Mouse (Mus musculus): Measurements from ENCODE around the gene Olfr1417.

The Olfr1417 gene

GRCm38 (mm10) chr19:11810856-11811255 lies 28.2 kb downstream of the Olfr1417 start:
- no peak for DNase-seq (ENCODE audit: low spot score)

GRCm38 (mm10) chr19:11810003-11810758 lies 28.8 kb downstream of the Olfr1417 start:
- no peak for DNase-seq (ENCODE audit: low spot score)

- no peak for DNase-seq (ENCODE audit: low spot score)
These were observed 30.6 kb downstream of the Olfr1417 start for GRCm38 (mm10) chr19:11808452-11808851.

GRCm38 (mm10) chr19:11807822-11808221 lies 31.2 kb downstream of the Olfr1417 start:
- no peak for DNase-seq (ENCODE audit: low spot score)

GRCm38 (mm10) chr19:11807251-11807650 lies 31.8 kb downstream of the Olfr1417 start:
- DNase-seq (ENCODE audit: low spot score), result no peak

GRCm38 (mm10) chr19:11804423-11804822 lies 34.6 kb downstream of the Olfr1417 start:
- DNase-seq (ENCODE audit: low spot score), result no peak

GRCm38 (mm10) chr19:11800531-11801315 lies 38.3 kb downstream of the Olfr1417 start:
- no peak for DNase-seq (ENCODE audit: low spot score)

GRCm38 (mm10) chr19:11794447-11794846 lies 44.6 kb downstream of the Olfr1417 start:
- DNase-seq (ENCODE audit: low spot score), result no peak

GRCm38 (mm10) chr19:11793741-11794359 lies 45.2 kb downstream of the Olfr1417 start:
- DNase-seq (ENCODE audit: low spot score), result no peak

GRCm38 (mm10) chr19:11791825-11792224 lies 47.2 kb downstream of the Olfr1417 start:
- no peak for DNase-seq (ENCODE audit: low spot score)

GRCm38 (mm10) chr19:11788876-11789275 lies 50.1 kb downstream of the Olfr1417 start:
- DNase-seq (ENCODE audit: low spot score), result no peak

GRCm38 (mm10) chr19:11787826-11788225 lies 51.2 kb downstream of the Olfr1417 start:
- no peak for DNase-seq (ENCODE audit: low spot score)

- no peak for DNase-seq (ENCODE audit: low spot score)
These were observed 53.4 kb downstream of the Olfr1417 start for GRCm38 (mm10) chr19:11785409-11786154.

- peak; percentile 57 for DNase-seq (ENCODE audit: low spot score)
These were observed 61.7 kb downstream of the Olfr1417 start for GRCm38 (mm10) chr19:11777191-11777865.
